ENCODE assay signal across 22 mouse cellular contexts in the genomic region with DNA sequence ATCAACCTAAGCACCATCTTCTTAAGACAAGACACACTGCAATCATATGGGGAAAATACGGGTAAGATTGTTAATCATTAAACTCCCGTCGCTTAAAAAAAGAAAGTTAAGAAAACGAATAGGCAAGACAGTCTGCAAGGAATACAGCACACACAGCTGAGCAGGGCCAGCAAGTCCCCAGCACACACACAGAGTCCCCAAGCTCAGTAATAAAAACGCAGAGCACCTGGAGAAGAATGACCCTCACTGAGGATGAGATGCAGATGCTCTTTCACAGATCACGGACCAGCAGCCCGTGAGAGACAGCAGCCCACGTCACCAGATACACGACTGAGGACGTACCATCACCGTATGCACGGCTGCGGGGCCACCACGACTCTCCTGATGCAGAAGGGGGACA. TPM values are rescaled to one million over a fixed set of nuclear protein-coding genes. Genes with fewer than 3 reads are reported as not detected.
DNase-seq lines count a peak whose midpoint lies in the region; ATAC-seq and TF ChIP-seq lines count a peak whose summit lies in the region.
"Had no signal": no experiment of that assay in that cellular context is flagged by ENCODE, and none has a peak within 500 bp of the region (broad histone marks: within the 10 kb centered on the region; RNA-seq: fewer than 3 reads in every experiment).

No protein-coding gene starts in this region.

- H3K4me3 ChIP-seq in lung, embryonic 14.5 days (ENCODE audit: low read depth, low read length) = no peak overlapping the region
- no peak overlapping the region for H3K4me3 ChIP-seq in lung, postnatal 0 days (ENCODE audit: low read depth, low read length)
- H3K4me3 ChIP-seq in intestine, embryonic 15.5 days (replicated peaks) = no peak overlapping the region
- no peak overlapping the region for H3K4me3 ChIP-seq in intestine, postnatal 0 days (ENCODE audit: low read depth, low read length)
- H3K4me3 ChIP-seq: embryonic facial prominence, embryonic 12.5 days; embryonic facial prominence, embryonic 15.5 days; hindbrain, embryonic 12.5 days had no signal

- no peak for TF ChIP-seq CTCF in lung, embryonic 14.5 days (IDR thresholded peaks at IDR 0.05; ENCODE audit: low read depth)
- TF ChIP-seq CTCF in lung, postnatal 0 days (IDR thresholded peaks at IDR 0.05) = no peak
- no peak for TF ChIP-seq CTCF in intestine, postnatal 0 days (IDR thresholded peaks at IDR 0.05; ENCODE audit: low read depth)

- no peaks in the 10 kb centered on the region for H3K9me3 ChIP-seq in lung, embryonic 14.5 days (ENCODE audit: low read depth, low read length)
- no peaks in the 10 kb centered on the region for H3K9me3 ChIP-seq in lung, postnatal 0 days (ENCODE audit: low read length)
- H3K9me3 ChIP-seq in intestine, embryonic 15.5 days = no peaks in the 10 kb centered on the region
- H3K9me3 ChIP-seq in intestine, postnatal 0 days (ENCODE audit: control insufficient read depth) = no peaks in the 10 kb centered on the region
- H3K9me3 ChIP-seq: embryonic facial prominence, embryonic 12.5 days; embryonic facial prominence, embryonic 15.5 days; hindbrain, embryonic 12.5 days had no signal

- no peak overlapping the region; the same call in 1 of the 2 replicates for H3K4me2 ChIP-seq in lung, embryonic 14.5 days
- H3K4me2 ChIP-seq in lung, postnatal 0 days (replicated peaks; ENCODE audit: low read depth, low read length) = no peak overlapping the region
- no peak overlapping the region; the same call in 1 of the 2 replicates for H3K4me2 ChIP-seq in intestine, embryonic 15.5 days (replicated peaks)
- peak overlapping the region; percentile 32 for H3K4me2 ChIP-seq in intestine, postnatal 0 days (replicated peaks; ENCODE audit: low read depth)
- H3K4me2 ChIP-seq: embryonic facial prominence, embryonic 12.5 days; embryonic facial prominence, embryonic 15.5 days; heart, embryonic 11.5 days; hindbrain, embryonic 12.5 days had no signal

- no peak for ATAC-seq in lung, embryonic 14.5 days (ENCODE audit: insufficient read depth)
- no peak for ATAC-seq in lung, postnatal 0 days
- ATAC-seq in intestine, embryonic 15.5 days = peak; percentile 32; the same call in 1 of the 2 replicates
- no peak for ATAC-seq in intestine, postnatal 0 days
- ATAC-seq: CD4-positive, CD25-positive, alpha-beta regulatory T cell, adult 4 months; forebrain, embryonic 14.5 days; forebrain, postnatal 0 days had no signal

- peaks cover 25% of the 10 kb centered on the region for H3K4me1 ChIP-seq in lung, embryonic 14.5 days (ENCODE audit: insufficient read depth)
- H3K4me1 ChIP-seq in lung, postnatal 0 days (ENCODE audit: insufficient read depth, low read depth, low read length) = no peaks in the 10 kb centered on the region
- peaks cover 9% of the 10 kb centered on the region for H3K4me1 ChIP-seq in intestine, embryonic 15.5 days (replicated peaks)
- H3K4me1 ChIP-seq in intestine, postnatal 0 days (replicated peaks; ENCODE audit: control insufficient read depth, insufficient read depth, low read length) = 0 out of 2 replicates have a peak, but pooled peaks cover 4% of the 10 kb centered on the region
- H3K4me1 ChIP-seq: embryonic facial prominence, embryonic 12.5 days; embryonic facial prominence, embryonic 15.5 days; hindbrain, embryonic 12.5 days had no signal

- H3K27me3 ChIP-seq in lung, embryonic 14.5 days (ENCODE audit: insufficient read depth, low read length) = no peaks in the 10 kb centered on the region
- no peaks in the 10 kb centered on the region for H3K27me3 ChIP-seq in lung, postnatal 0 days (replicated peaks; ENCODE audit: insufficient read depth, low read length)
- no peaks in the 10 kb centered on the region for H3K27me3 ChIP-seq in intestine, embryonic 15.5 days (replicated peaks)
- H3K27me3 ChIP-seq in intestine, postnatal 0 days (replicated peaks; ENCODE audit: control insufficient read depth, insufficient read depth, low read length) = no peaks in the 10 kb centered on the region
- H3K27me3 ChIP-seq: embryonic facial prominence, embryonic 12.5 days; embryonic facial prominence, embryonic 15.5 days; hindbrain, embryonic 12.5 days had no signal

- no peak overlapping the region for H3K9ac ChIP-seq in lung, embryonic 14.5 days
- no peak overlapping the region for H3K9ac ChIP-seq in lung, postnatal 0 days (replicated peaks; ENCODE audit: low read depth)
- no peak overlapping the region for H3K9ac ChIP-seq in intestine, embryonic 15.5 days
- no peak overlapping the region for H3K9ac ChIP-seq in intestine, postnatal 0 days (ENCODE audit: low read depth, low read length)
- H3K9ac ChIP-seq: embryonic facial prominence, embryonic 12.5 days; embryonic facial prominence, embryonic 15.5 days; forebrain, postnatal 0 days; hindbrain, embryonic 12.5 days had no signal

- H3K27ac ChIP-seq in lung, embryonic 14.5 days (ENCODE audit: low read depth) = peak overlapping the region; percentile 78
- H3K27ac ChIP-seq in lung, postnatal 0 days (ENCODE audit: low read length) = peak overlapping the region; percentile 8; the same call in 1 of the 2 replicates
- H3K27ac ChIP-seq in intestine, embryonic 15.5 days = no peak overlapping the region
- H3K27ac ChIP-seq in intestine, postnatal 0 days (ENCODE audit: low read depth, low read length) = no peak overlapping the region
- H3K27ac ChIP-seq: embryonic facial prominence, embryonic 12.5 days; embryonic facial prominence, embryonic 15.5 days; hindbrain, embryonic 12.5 days had no signal

- TF ChIP-seq EP300 in lung, postnatal 0 days (IDR thresholded peaks at IDR 0.05) = no peak

- no peak for DNase-seq in lung, embryonic 14.5 days
- DNase-seq in lung, postnatal 25 days (ENCODE audit: low spot score) = no peak
- no peak for DNase-seq in lung, postnatal 0 days (ENCODE audit: low spot score)
- DNase-seq in lung, postnatal 4 days = no peak
- DNase-seq in layer of hippocampus, postnatal 14 days (ENCODE audit: low spot score in 2 of 2) = no peak
- DNase-seq in frontal cortex, postnatal 25 days (ENCODE audit: low spot score in 2 of 2) = no peak
- DNase-seq: adrenal gland, adult 2 months; adrenal gland, postnatal 14 days; cerebellum, adult 11 months; cerebellum, adult 2 months; cerebellum, adult 9-11 months; cerebellum, postnatal 25 days; forebrain, postnatal 0 days; gastrocnemius, postnatal 25 days had no signal

- peaks cover 65% of the 10 kb centered on the region for H3K36me3 ChIP-seq in lung, embryonic 14.5 days (ENCODE audit: insufficient read depth)
- 0 out of 2 replicates have a peak, but pooled peaks cover 13% of the 10 kb centered on the region for H3K36me3 ChIP-seq in lung, postnatal 0 days (ENCODE audit: insufficient read depth, low read length)
- peaks cover 15% of the 10 kb centered on the region for H3K36me3 ChIP-seq in intestine, embryonic 15.5 days
- peaks cover 66% of the 10 kb centered on the region for H3K36me3 ChIP-seq in intestine, postnatal 0 days (ENCODE audit: control insufficient read depth, insufficient read depth)

- WGBS in lung, embryonic 14.5 days = 31% methylated on average over 14 of the region's 14 CpGs
- 33% methylated on average over 14 of the region's 14 CpGs for WGBS in lung, postnatal 0 days
- 31% methylated on average over 14 of the region's 14 CpGs for WGBS in intestine, embryonic 15.5 days
- 23% methylated on average over 14 of the region's 14 CpGs for WGBS in intestine, postnatal 0 days

RNA-seq across cellular contexts. Expression of gene Fam207a, which starts 14.9 kb away (rescaled TPM):
- 38.4 and 43.8 TPM in 2 replicates for polyA plus RNA-seq in lung, embryonic 14.5 days (2014; fragmentation: Nextera tagmentation; extraction: Ambion mirVana)
- 26.8 and 27.2 TPM in 2 replicates for polyA plus RNA-seq in lung, postnatal 0 days (2015; fragmentation: Nextera tagmentation; extraction: Ambion mirVana)
- polyA plus RNA-seq in intestine, embryonic 15.5 days (2015; fragmentation: Nextera tagmentation; extraction: Ambion mirVana) = 39.1 and 40.3 TPM in 2 replicates
- polyA plus RNA-seq in intestine, postnatal 0 days (2015; fragmentation: Nextera tagmentation; extraction: Ambion mirVana) = 37.9 and 38.2 TPM in 2 replicates
- total RNA-seq in layer of hippocampus, postnatal 14 days (2021) = 10 to 100 TPM; 32.3 to 34.9 TPM

RNA-seq across cellular contexts. Expression of gene Itgb2, which starts 29.4 kb away (rescaled TPM):
- 2.0 and 3.0 TPM in 2 replicates for polyA plus RNA-seq in lung, embryonic 14.5 days (2014; fragmentation: Nextera tagmentation; extraction: Ambion mirVana)
- polyA plus RNA-seq in lung, postnatal 0 days (2015; fragmentation: Nextera tagmentation; extraction: Ambion mirVana) = 19.1 and 21.1 TPM in 2 replicates
- polyA plus RNA-seq in intestine, embryonic 15.5 days (2015; fragmentation: Nextera tagmentation; extraction: Ambion mirVana) = 3.2 and 3.7 TPM in 2 replicates
- 1.7 and 2.1 TPM in 2 replicates for polyA plus RNA-seq in intestine, postnatal 0 days (2015; fragmentation: Nextera tagmentation; extraction: Ambion mirVana)
- total RNA-seq in layer of hippocampus, postnatal 14 days (2021) = 1 to 10 TPM; 2.2 to 3.1 TPM

Comparison
In these comparisons a context has a peak if more than half of its experiments do, and no peak if none do; other contexts are left out.
1. H3K27ac ChIP-seq: peak in lung, embryonic 14.5 days (single experiment) and lung, postnatal 0 days (single experiment); none in intestine, embryonic 15.5 days (single experiment) and intestine, postnatal 0 days (single experiment).